Mouse (Mus musculus): Measurements from ENCODE around the gene Klk12. TPM values are rescaled to one million over a fixed set of nuclear protein-coding genes. Genes with fewer than 3 reads are reported as not detected.

Gene Klk12
- polyA plus RNA-seq, 1 experiment from 2014 or later, result not detected

DNA sequence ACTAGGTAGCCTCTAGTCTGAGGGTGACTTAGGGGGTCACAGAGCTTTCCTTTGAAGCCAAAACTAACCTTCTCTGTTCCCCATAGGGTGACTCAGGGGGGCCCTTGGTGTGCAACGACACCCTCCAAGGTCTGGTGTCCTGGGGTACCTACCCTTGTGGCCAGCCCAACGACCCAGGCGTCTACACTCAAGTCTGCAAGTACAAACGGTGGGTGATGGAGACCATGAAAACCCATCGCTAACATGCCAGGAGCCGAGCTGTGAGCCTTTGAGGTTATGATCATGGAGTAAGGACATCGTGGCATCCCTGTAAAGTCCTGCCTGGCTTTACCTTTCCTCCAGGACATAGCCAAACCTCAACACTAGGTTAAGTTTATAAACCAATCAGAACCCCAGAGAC is 46.5 kb downstream of the Klk12 start:
- H3K4me3 ChIP-seq (replicated peaks; ENCODE audit: low read length), result no peak overlapping the region
- WGBS, result 90% methylated on average over 7 of the region's 7 CpGs
- H3K27me3 ChIP-seq (replicated peaks; ENCODE audit: control insufficient read depth, insufficient read depth, low read length), result no peaks in the 10 kb centered on the region
- no peak overlapping the region for H3K4me2 ChIP-seq (ENCODE audit: low read length)
- ATAC-seq, result no peak
- no peak overlapping the region for H3K9ac ChIP-seq (replicated peaks; ENCODE audit: low read depth, low read length)
- H3K4me1 ChIP-seq (replicated peaks; ENCODE audit: control insufficient read depth, insufficient read depth, low read length), result no peaks in the 10 kb centered on the region
- no peaks in the 10 kb centered on the region for H3K36me3 ChIP-seq (ENCODE audit: control insufficient read depth, insufficient read depth)
- no peaks in the 10 kb centered on the region for H3K9me3 ChIP-seq (ENCODE audit: control insufficient read depth, low read length)
- no peak overlapping the region for H3K27ac ChIP-seq (ENCODE audit: low read length)

DNA sequence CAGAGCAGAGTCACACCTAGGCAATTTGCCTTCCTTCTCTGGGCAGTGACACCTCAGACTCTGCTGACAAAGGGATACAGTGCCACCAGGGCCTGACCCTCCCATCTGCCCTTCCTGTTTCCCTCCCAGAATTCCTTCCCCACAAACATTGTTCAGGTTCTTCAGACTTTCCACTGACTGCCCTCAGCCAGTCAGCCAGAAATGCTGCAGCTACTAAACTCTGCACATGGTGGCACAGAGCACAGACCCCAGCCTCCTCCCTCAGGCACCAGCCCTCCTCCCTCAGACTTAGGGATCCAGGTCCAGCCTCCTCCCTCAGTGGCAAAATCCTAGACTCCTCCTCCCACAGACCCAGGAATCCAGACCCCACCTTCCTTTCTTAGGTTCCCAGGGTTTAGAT is 48.0 kb downstream of the Klk12 start:
- H3K9ac ChIP-seq (replicated peaks; ENCODE audit: low read depth, low read length), result no peak overlapping the region
- H3K4me2 ChIP-seq (ENCODE audit: low read length), result no peak overlapping the region
- no peaks in the 10 kb centered on the region for H3K36me3 ChIP-seq (ENCODE audit: control insufficient read depth, insufficient read depth)
- no peak for ATAC-seq
- no peak overlapping the region for H3K4me3 ChIP-seq (replicated peaks; ENCODE audit: low read length)
- H3K27ac ChIP-seq (ENCODE audit: low read length), result no peak overlapping the region
- no peaks in the 10 kb centered on the region for H3K27me3 ChIP-seq (replicated peaks; ENCODE audit: control insufficient read depth, insufficient read depth, low read length)
- H3K4me1 ChIP-seq (replicated peaks; ENCODE audit: control insufficient read depth, insufficient read depth, low read length), result no peaks in the 10 kb centered on the region
- no peaks in the 10 kb centered on the region for H3K9me3 ChIP-seq (ENCODE audit: control insufficient read depth, low read length)

DNA sequence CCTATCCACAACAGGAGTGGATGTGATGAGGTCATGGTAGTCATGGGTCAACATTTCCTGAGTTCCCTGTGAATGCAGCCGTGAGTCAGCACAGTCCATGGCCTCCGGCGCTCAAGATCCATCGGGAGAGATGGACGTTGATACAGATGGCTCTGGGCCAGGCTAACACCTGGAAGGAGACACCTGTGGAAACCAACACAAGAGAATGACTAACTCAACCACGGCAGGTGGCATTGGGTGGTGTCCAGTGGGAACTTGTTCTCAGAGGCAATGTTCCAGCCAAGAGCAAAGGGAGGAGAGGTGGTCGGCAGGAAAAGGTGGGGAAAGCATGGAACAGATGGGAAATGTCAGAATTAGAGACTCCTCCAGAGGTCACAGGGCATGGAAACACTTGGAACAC is 52.9 kb downstream of the Klk12 start:
- H3K27me3 ChIP-seq (replicated peaks; ENCODE audit: control insufficient read depth, insufficient read depth, low read length), result no peaks in the 10 kb centered on the region
- no peak overlapping the region for H3K27ac ChIP-seq (ENCODE audit: low read length)
- H3K36me3 ChIP-seq (ENCODE audit: control insufficient read depth, insufficient read depth), result no peaks in the 10 kb centered on the region
- ATAC-seq, result no peak
- H3K9me3 ChIP-seq (ENCODE audit: control insufficient read depth, low read length), result no peaks in the 10 kb centered on the region
- 94% methylated on average over 7 of the region's 7 CpGs for WGBS
- H3K4me2 ChIP-seq (ENCODE audit: low read length), result no peak overlapping the region
- no peaks in the 10 kb centered on the region for H3K4me1 ChIP-seq (replicated peaks; ENCODE audit: control insufficient read depth, insufficient read depth, low read length)
- no peak overlapping the region for H3K4me3 ChIP-seq (replicated peaks; ENCODE audit: low read length)
- H3K9ac ChIP-seq (replicated peaks; ENCODE audit: low read depth, low read length), result no peak overlapping the region

Other genes starting within 250 kb of the Klk12 start
- gene Cd33, start 224.5 kb upstream of the Klk12 start, polyA plus RNA-seq (2015; fragmentation: Nextera tagmentation; extraction: Ambion mirVana), result 0.92 and 1.9 TPM in 2 replicates
- gene Zfp658, start 206.6 kb upstream of the Klk12 start, polyA plus RNA-seq (2015; fragmentation: Nextera tagmentation; extraction: Ambion mirVana), result 12.5 TPM in 2 replicates
- 18.5 and 20.9 TPM in 2 replicates for gene Zfp719, start 189.3 kb upstream of the Klk12 start, polyA plus RNA-seq (2015; fragmentation: Nextera tagmentation; extraction: Ambion mirVana)
- 0.23 and 0.26 TPM in 2 replicates for gene Zfp819, start 161.7 kb upstream of the Klk12 start, polyA plus RNA-seq (2015; fragmentation: Nextera tagmentation; extraction: Ambion mirVana)
- not detected in 2 replicates for gene Ceacam18, start 134.2 kb upstream of the Klk12 start, polyA plus RNA-seq (2015; fragmentation: Nextera tagmentation; extraction: Ambion mirVana)
- 0.12 and 0.29 TPM in 2 replicates for gene Siglece, start 108.7 kb upstream of the Klk12 start, polyA plus RNA-seq (2015; fragmentation: Nextera tagmentation; extraction: Ambion mirVana)
- gene Ctu1, start 96.9 kb upstream of the Klk12 start, polyA plus RNA-seq (2015; fragmentation: Nextera tagmentation; extraction: Ambion mirVana), result 29.3 and 31.9 TPM in 2 replicates
- not detected in 2 replicates for gene Klk14, start 78.5 kb upstream of the Klk12 start, polyA plus RNA-seq (2015; fragmentation: Nextera tagmentation; extraction: Ambion mirVana)
- gene Klk13, start 56.3 kb upstream of the Klk12 start, polyA plus RNA-seq (2015; fragmentation: Nextera tagmentation; extraction: Ambion mirVana), result not detected in 2 replicates
- gene Klk11, start 5.7 kb downstream of the Klk12 start, polyA plus RNA-seq (2015; fragmentation: Nextera tagmentation; extraction: Ambion mirVana), result not detected in 2 replicates
- 0.35 TPM in 2 replicates for gene Klk10, start 12.1 kb downstream of the Klk12 start, polyA plus RNA-seq (2015; fragmentation: Nextera tagmentation; extraction: Ambion mirVana)
- 0.23 TPM in 1 of 2 replicates, not detected in the other for gene Klk9, start 23.0 kb downstream of the Klk12 start, polyA plus RNA-seq (2015; fragmentation: Nextera tagmentation; extraction: Ambion mirVana)
- gene Klk8, start 28.7 kb downstream of the Klk12 start, polyA plus RNA-seq (2015; fragmentation: Nextera tagmentation; extraction: Ambion mirVana), result 5.8 and 6.8 TPM in 2 replicates
- gene Klk7, start 42.4 kb downstream of the Klk12 start, polyA plus RNA-seq (2015; fragmentation: Nextera tagmentation; extraction: Ambion mirVana), result not detected in 2 replicates
- not detected in 2 replicates for gene Klk6, start 55.6 kb downstream of the Klk12 start, polyA plus RNA-seq (2015; fragmentation: Nextera tagmentation; extraction: Ambion mirVana)
- not detected in 2 replicates for gene Klk5, start 73.1 kb downstream of the Klk12 start, polyA plus RNA-seq (2015; fragmentation: Nextera tagmentation; extraction: Ambion mirVana)
- 0.33 and 0.46 TPM in 2 replicates for gene Klk4, start 112.3 kb downstream of the Klk12 start, polyA plus RNA-seq (2015; fragmentation: Nextera tagmentation; extraction: Ambion mirVana)
- gene Klk15, start 164.8 kb downstream of the Klk12 start, polyA plus RNA-seq (2015; fragmentation: Nextera tagmentation; extraction: Ambion mirVana), result not detected in 2 replicates
- gene Klk1b8, start 181.8 kb downstream of the Klk12 start, polyA plus RNA-seq (2015; fragmentation: Nextera tagmentation; extraction: Ambion mirVana), result not detected in 2 replicates
- gene Klk1b1, start 197.9 kb downstream of the Klk12 start, polyA plus RNA-seq (2015; fragmentation: Nextera tagmentation; extraction: Ambion mirVana), result not detected in 2 replicates
- gene Klk1b9, start 207.2 kb downstream of the Klk12 start, polyA plus RNA-seq (2015; fragmentation: Nextera tagmentation; extraction: Ambion mirVana), result not detected in 2 replicates
- gene Klk1b11, start 227.0 kb downstream of the Klk12 start, polyA plus RNA-seq (2015; fragmentation: Nextera tagmentation; extraction: Ambion mirVana), result not detected in 2 replicates
- gene Klk1b26, start 243.3 kb downstream of the Klk12 start, polyA plus RNA-seq (2015; fragmentation: Nextera tagmentation; extraction: Ambion mirVana), result not detected in 2 replicates